Comparison of ENCODE assay signal across 12 mouse cellular contexts in the genomic region with DNA sequence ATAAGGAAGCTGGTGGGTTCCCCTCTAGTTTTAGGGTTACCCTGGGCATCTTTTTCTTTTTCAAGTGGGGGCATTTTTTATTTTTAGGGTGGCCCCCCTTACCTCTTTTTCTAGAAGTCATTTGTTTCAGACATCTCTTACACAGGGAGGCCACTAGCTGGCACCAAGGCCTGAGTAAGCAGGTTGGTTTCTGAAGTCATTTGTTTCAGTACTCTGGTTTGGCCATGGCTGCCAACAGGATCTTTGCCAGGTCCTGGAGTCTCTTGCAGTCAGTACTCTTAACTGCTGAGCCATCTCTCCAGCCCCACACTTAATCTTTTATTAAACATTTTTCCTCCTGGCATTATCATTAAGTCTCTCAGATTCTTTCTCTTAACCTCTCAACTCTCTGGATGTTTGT. TPM values are rescaled to one million over a fixed set of nuclear protein-coding genes. Genes with fewer than 3 reads are reported as not detected.
DNase-seq lines count a peak whose midpoint lies in the region; ATAC-seq and TF ChIP-seq lines count a peak whose summit lies in the region.
"Had no signal": no experiment of that assay in that cellular context is flagged by ENCODE, and none has a peak within 500 bp of the region (broad histone marks: within the 10 kb centered on the region; RNA-seq: fewer than 3 reads in every experiment).

No protein-coding gene starts in this region.

- H3K4me3 ChIP-seq in heart, adult 2 months: no peak overlapping the region
- no peak overlapping the region for H3K4me3 ChIP-seq in heart, embryonic 10.5 days
- no peak overlapping the region for H3K4me3 ChIP-seq in lung, embryonic 14.5 days (ENCODE audit: low read depth, low read length)
- no peak overlapping the region for H3K4me3 ChIP-seq in hindbrain, postnatal 0 days (ENCODE audit: low read length)

- no peaks in the 10 kb centered on the region for H3K27me3 ChIP-seq in heart, adult 2 months (ENCODE audit: control insufficient read depth, insufficient read depth, low read length)
- H3K27me3 ChIP-seq in heart, embryonic 10.5 days (ENCODE audit: insufficient read depth, poor library complexity, severe bottlenecking): peaks cover 3% of the 10 kb centered on the region; the same call in 1 of the 2 replicates
- H3K27me3 ChIP-seq in lung, embryonic 14.5 days (ENCODE audit: insufficient read depth, low read length): 0 out of 2 replicates have a peak, but pooled peaks cover 3% of the 10 kb centered on the region
- H3K27me3 ChIP-seq in hindbrain, postnatal 0 days (ENCODE audit: insufficient read depth, low read length): no peaks in the 10 kb centered on the region

- H3K9ac ChIP-seq in heart, adult 2 months (ENCODE audit: low read depth, low read length): no peak overlapping the region
- no peak overlapping the region for H3K9ac ChIP-seq in lung, embryonic 14.5 days
- H3K9ac ChIP-seq in hindbrain, postnatal 0 days (replicated peaks; ENCODE audit: low read length): no peak overlapping the region

- no peak for DNase-seq in heart, adult 2 months
- DNase-seq in heart, embryonic 10.5 days (ENCODE audit: low spot score): no peak
- peak; percentile 23 for DNase-seq in lung, embryonic 14.5 days
- DNase-seq in lung, postnatal 25 days (ENCODE audit: low spot score): no peak
- DNase-seq in NIH3T3 (ENCODE audit: low read depth): peak; percentile 82
- peak; percentile 69 for DNase-seq in hindbrain, postnatal 0 days (ENCODE audit: low spot score)
- DNase-seq in thymus, postnatal 0 days (ENCODE audit: low spot score): no peak
- DNase-seq in left cerebral cortex, postnatal 36 days (ENCODE audit: low spot score in 2 of 2): no peak
- DNase-seq: thymus, postnatal 36 days had no signal

- no peak overlapping the region for H3K4me2 ChIP-seq in lung, embryonic 14.5 days
- no peak overlapping the region for H3K4me2 ChIP-seq in hindbrain, postnatal 0 days (ENCODE audit: low read depth, low read length)

- 0 out of 2 replicates have a peak overlapping the region, but pooled peaks have one; percentile 13 for H3K27ac ChIP-seq in heart, adult 2 months
- H3K27ac ChIP-seq in heart, embryonic 10.5 days: no peak overlapping the region
- H3K27ac ChIP-seq in lung, embryonic 14.5 days (ENCODE audit: low read depth): no peak overlapping the region; the same call in 1 of the 2 replicates
- no peak overlapping the region; the same call in 1 of the 2 replicates for H3K27ac ChIP-seq in hindbrain, postnatal 0 days

- H3K79me2 ChIP-seq in heart, adult 2 months (replicated peaks; ENCODE audit: control insufficient read depth, insufficient read depth, low read length): no peaks in the 10 kb centered on the region

- H3K4me1 ChIP-seq in heart, adult 2 months (ENCODE audit: control insufficient read depth, insufficient read depth, low read length): peaks cover 6% of the 10 kb centered on the region
- peaks cover 14% of the 10 kb centered on the region for H3K4me1 ChIP-seq in heart, embryonic 10.5 days
- H3K4me1 ChIP-seq in lung, embryonic 14.5 days (ENCODE audit: insufficient read depth): peaks cover 4% of the 10 kb centered on the region; the same call in 1 of the 2 replicates
- no peaks in the 10 kb centered on the region; the same call in 1 of the 2 replicates for H3K4me1 ChIP-seq in hindbrain, postnatal 0 days (ENCODE audit: insufficient read depth, low read length)

- TF ChIP-seq EP300 in heart, adult 2 months (IDR thresholded peaks at IDR 0.05; ENCODE audit: insufficient read depth, low read depth, low read length): no peak

- no peak for ATAC-seq in lung, embryonic 14.5 days (ENCODE audit: insufficient read depth)
- no peak for ATAC-seq in hindbrain, postnatal 0 days

- H3K36me3 ChIP-seq in heart, adult 2 months (ENCODE audit: control insufficient read depth, insufficient read depth, low read length): no peaks in the 10 kb centered on the region
- no peaks in the 10 kb centered on the region for H3K36me3 ChIP-seq in heart, embryonic 10.5 days
- H3K36me3 ChIP-seq in lung, embryonic 14.5 days (ENCODE audit: insufficient read depth): no peaks in the 10 kb centered on the region
- no peaks in the 10 kb centered on the region for H3K36me3 ChIP-seq in hindbrain, postnatal 0 days (ENCODE audit: insufficient read depth, low read length)

- no peaks in the 10 kb centered on the region for H3K9me3 ChIP-seq in heart, embryonic 10.5 days
- H3K9me3 ChIP-seq in lung, embryonic 14.5 days (ENCODE audit: low read depth, low read length): no peaks in the 10 kb centered on the region
- H3K9me3 ChIP-seq in hindbrain, postnatal 0 days (ENCODE audit: low read length): no peaks in the 10 kb centered on the region

- TF ChIP-seq POLR2A in heart, adult 2 months (IDR thresholded peaks at IDR 0.05; ENCODE audit: insufficient read depth, low read depth, low read length): no peak

- TF ChIP-seq CTCF in heart, adult 2 months (IDR thresholded peaks at IDR 0.05): no peak
- TF ChIP-seq CTCF in lung, embryonic 14.5 days (IDR thresholded peaks at IDR 0.05; ENCODE audit: low read depth): no peak
- TF ChIP-seq CTCF in hindbrain, postnatal 0 days (IDR thresholded peaks at IDR 0.05; ENCODE audit: low read depth): no peak

- intact Hi-C loops in heart, adult 2 months (cut with DNase I): loop anchor here (2.0 kb wide), 1 partner anchor 119 kb away; no protein-coding TSS in a partner anchor
- intact Hi-C loops in left cerebral cortex, postnatal 36 days (cut with DNase I): no loop called here

RNA-seq across cellular contexts. Expression of a gene that starts 3.8 kb away (rescaled TPM):
- 10 to 100 TPM in 1 of 2 experiments, 1 to 10 TPM in 1; 9.0 to 10.3 TPM for total RNA-seq in heart, adult 2 months (2021)
- 2.9 and 5.0 TPM in 2 replicates for polyA plus RNA-seq in heart, adult 2 months (2012; rRNA removed)
- 8.3 and 9.0 TPM in 2 replicates for polyA plus RNA-seq in heart, embryonic 10.5 days (2016; fragmentation: Nextera tagmentation; extraction: Ambion mirVana)
- 14.9 TPM in 2 replicates for polyA plus RNA-seq in lung, embryonic 14.5 days (2014; fragmentation: Nextera tagmentation; extraction: Ambion mirVana)
- 8.4 and 10.1 TPM in 2 replicates for total RNA-seq in hindbrain, postnatal 0 days (2014; rRNA removed)
- 5.0 and 5.4 TPM in 2 replicates for polyA plus RNA-seq in hindbrain, postnatal 0 days (2015; fragmentation: Nextera tagmentation; extraction: Ambion mirVana)
- polyA plus RNA-seq in thymus, postnatal 0 days (2015; fragmentation: Nextera tagmentation; extraction: Ambion mirVana): 6.1 and 6.4 TPM in 2 replicates
- 10 to 100 TPM; 11.9 to 12.1 TPM for total RNA-seq in left cerebral cortex, postnatal 36 days (2021)

RNA-seq across cellular contexts. Expression of a gene that starts 21.2 kb away (rescaled TPM):
- not detected for total RNA-seq in heart, adult 2 months (2021)
- polyA plus RNA-seq in heart, adult 2 months (2012; rRNA removed): 1.1 TPM in 1 of 2 replicates, not detected in the other
- polyA plus RNA-seq in heart, embryonic 10.5 days (2016; fragmentation: Nextera tagmentation; extraction: Ambion mirVana): not detected in 2 replicates
- not detected in 2 replicates for polyA plus RNA-seq in lung, embryonic 14.5 days (2014; fragmentation: Nextera tagmentation; extraction: Ambion mirVana)
- total RNA-seq in hindbrain, postnatal 0 days (2014; rRNA removed): not detected in 2 replicates
- polyA plus RNA-seq in hindbrain, postnatal 0 days (2015; fragmentation: Nextera tagmentation; extraction: Ambion mirVana): not detected in 2 replicates
- polyA plus RNA-seq in thymus, postnatal 0 days (2015; fragmentation: Nextera tagmentation; extraction: Ambion mirVana): not detected in 2 replicates
- total RNA-seq in left cerebral cortex, postnatal 36 days (2021): not detected
- total RNA-seq: common myeloid progenitor, adult 5-6 weeks; left cerebral cortex, postnatal 10 days had no signal
- polyA plus RNA-seq: large intestine, adult 2 months had no signal

RNA-seq across cellular contexts. Expression of a gene that starts 42.4 kb away (rescaled TPM):
- 10 to 100 TPM; 56.5 to 62.5 TPM for total RNA-seq in heart, adult 2 months (2021)
- 64.3 and 97.0 TPM in 2 replicates for polyA plus RNA-seq in heart, adult 2 months (2012; rRNA removed)
- 198 and 215 TPM in 2 replicates for polyA plus RNA-seq in heart, embryonic 10.5 days (2016; fragmentation: Nextera tagmentation; extraction: Ambion mirVana)
- polyA plus RNA-seq in lung, embryonic 14.5 days (2014; fragmentation: Nextera tagmentation; extraction: Ambion mirVana): 176 and 180 TPM in 2 replicates
- total RNA-seq in hindbrain, postnatal 0 days (2014; rRNA removed): 83.7 and 105 TPM in 2 replicates
- polyA plus RNA-seq in hindbrain, postnatal 0 days (2015; fragmentation: Nextera tagmentation; extraction: Ambion mirVana): 272 and 279 TPM in 2 replicates
- polyA plus RNA-seq in thymus, postnatal 0 days (2015; fragmentation: Nextera tagmentation; extraction: Ambion mirVana): 145 and 152 TPM in 2 replicates
- total RNA-seq in left cerebral cortex, postnatal 36 days (2021): 10 to 100 TPM; 73.4 to 76.1 TPM

RNA-seq across cellular contexts. Expression of a gene that starts 46.1 kb away (rescaled TPM):
- total RNA-seq in heart, adult 2 months (2021): 1 to 10 TPM; 6.9 to 8.5 TPM
- polyA plus RNA-seq in heart, adult 2 months (2012; rRNA removed): 2.7 and 4.3 TPM in 2 replicates
- 14.4 and 15.6 TPM in 2 replicates for polyA plus RNA-seq in heart, embryonic 10.5 days (2016; fragmentation: Nextera tagmentation; extraction: Ambion mirVana)
- polyA plus RNA-seq in lung, embryonic 14.5 days (2014; fragmentation: Nextera tagmentation; extraction: Ambion mirVana): 23.6 and 23.8 TPM in 2 replicates
- 9.1 and 9.7 TPM in 2 replicates for total RNA-seq in hindbrain, postnatal 0 days (2014; rRNA removed)
- 5.1 and 5.8 TPM in 2 replicates for polyA plus RNA-seq in hindbrain, postnatal 0 days (2015; fragmentation: Nextera tagmentation; extraction: Ambion mirVana)
- 14.7 and 15.1 TPM in 2 replicates for polyA plus RNA-seq in thymus, postnatal 0 days (2015; fragmentation: Nextera tagmentation; extraction: Ambion mirVana)
- total RNA-seq in left cerebral cortex, postnatal 36 days (2021): 10 to 100 TPM; 15.1 TPM

Comparison
In these comparisons a context has a peak if more than half of its experiments do, and no peak if none do; other contexts are left out.
1. DNase-seq: peak in lung, embryonic 14.5 days (single experiment), NIH3T3 (single experiment) and hindbrain, postnatal 0 days (single experiment); none in heart, adult 2 months (0 of 2), heart, embryonic 10.5 days (single experiment), lung, postnatal 25 days (single experiment), thymus, postnatal 0 days (single experiment) and left cerebral cortex, postnatal 36 days (0 of 2).